Mouse (Mus musculus): ENCODE measurements around the gene Crybb3. TPM values are rescaled to one million over a fixed set of nuclear protein-coding genes. Genes with fewer than 3 reads are reported as not detected.
A peak's percentile ranks its signal among the peaks of the same experiment; 100 is the strongest.
"Not testable (repeated sequence)": the region's sequence is repeated elsewhere in the genome, so short reads cannot be mapped to it uniquely, and the experiment has no call there.

The Crybb3 gene
- polyA plus RNA-seq, 1 experiment: not detected

DNA sequence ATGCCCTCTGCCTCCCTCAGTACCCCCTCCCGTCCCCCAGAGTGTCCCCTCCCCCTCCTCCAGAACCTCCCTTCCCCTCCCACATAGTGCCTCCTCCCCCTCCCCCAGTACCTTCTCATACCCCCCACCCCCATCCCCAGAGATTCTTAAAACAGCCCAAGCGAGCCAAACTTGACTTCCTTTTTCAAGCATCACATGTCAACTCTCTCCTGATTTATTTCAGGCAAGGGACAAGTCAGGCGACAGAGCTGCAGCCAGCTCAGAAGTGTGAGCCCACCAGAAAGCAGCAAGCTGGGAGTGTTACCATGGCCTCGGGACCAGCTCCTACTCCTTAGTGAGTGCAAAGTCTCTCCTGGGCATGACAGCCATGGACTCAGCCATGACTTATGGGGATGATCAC lies 30.0 kb upstream of the Crybb3 start:
- Histone ChIP-seq H3K4me3 (ENCODE audit: insufficient read depth, low read depth, low read length) (no peak overlapping the region), H3K4me1 (ENCODE audit: control insufficient read depth, insufficient read depth, insufficient read length, low read length) (peaks cover 3% of the 10 kb centered on the region; the same call in 1 of the 2 replicates), H3K27ac (replicated peaks; ENCODE audit: low read depth, low read length) (0 out of 2 replicates have a peak overlapping the region, but pooled peaks have one; percentile 26)

DNA sequence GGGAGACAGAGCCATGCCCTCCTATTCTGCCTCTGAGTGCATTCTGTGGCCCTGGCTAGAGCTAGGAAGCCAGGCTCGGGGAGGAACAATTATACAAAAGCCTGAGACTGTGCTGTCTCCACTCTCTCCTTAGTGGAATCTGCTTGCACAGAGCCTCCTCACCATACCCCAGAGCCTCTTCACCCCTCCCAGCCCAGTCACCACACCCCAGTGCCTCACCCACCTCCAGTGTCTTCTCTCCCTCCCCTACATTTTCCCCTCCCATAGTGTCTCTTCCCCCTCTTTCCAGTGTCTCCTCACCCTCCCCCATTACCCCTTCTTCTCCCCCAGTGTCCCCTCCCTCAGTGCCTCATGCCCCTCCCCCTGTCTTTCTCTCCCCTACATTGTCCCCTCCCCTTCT lies 29.5 kb upstream of the Crybb3 start:
- no peak overlapping the region for H3K4me3 ChIP-seq (ENCODE audit: insufficient read depth, low read depth, low read length)
- H3K27ac ChIP-seq (replicated peaks; ENCODE audit: low read depth, low read length): 0 out of 2 replicates have a peak overlapping the region, but pooled peaks have one; percentile 1
- H3K4me1 ChIP-seq (ENCODE audit: control insufficient read depth, insufficient read depth, insufficient read length, low read length): peaks cover 3% of the 10 kb centered on the region; the same call in 1 of the 2 replicates

DNA sequence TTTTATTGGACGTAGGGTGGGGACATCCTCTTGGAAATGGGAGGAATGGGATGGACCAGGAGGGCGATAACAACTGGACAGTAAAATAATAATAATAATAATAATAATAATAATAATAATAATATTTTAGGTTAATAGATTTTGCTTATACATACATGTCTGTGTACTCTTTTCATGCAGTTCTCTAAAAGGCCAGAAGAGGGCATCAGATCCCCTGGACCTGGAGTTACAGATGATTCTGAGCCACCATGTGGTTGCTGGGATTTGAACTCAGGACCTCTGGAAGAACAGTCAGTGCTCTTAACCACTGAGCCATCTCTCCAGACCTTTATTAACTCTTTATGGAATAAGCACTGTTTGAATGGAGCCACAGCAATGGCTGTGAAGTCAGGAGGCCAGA lies 28.3 kb upstream of the Crybb3 start:
- not testable (repeated sequence) for H3K4me1 ChIP-seq (ENCODE audit: control insufficient read depth, insufficient read depth, insufficient read length, low read length); H3K4me3 ChIP-seq (ENCODE audit: insufficient read depth, low read depth, low read length); H3K27ac ChIP-seq (replicated peaks; ENCODE audit: low read depth, low read length)

DNA sequence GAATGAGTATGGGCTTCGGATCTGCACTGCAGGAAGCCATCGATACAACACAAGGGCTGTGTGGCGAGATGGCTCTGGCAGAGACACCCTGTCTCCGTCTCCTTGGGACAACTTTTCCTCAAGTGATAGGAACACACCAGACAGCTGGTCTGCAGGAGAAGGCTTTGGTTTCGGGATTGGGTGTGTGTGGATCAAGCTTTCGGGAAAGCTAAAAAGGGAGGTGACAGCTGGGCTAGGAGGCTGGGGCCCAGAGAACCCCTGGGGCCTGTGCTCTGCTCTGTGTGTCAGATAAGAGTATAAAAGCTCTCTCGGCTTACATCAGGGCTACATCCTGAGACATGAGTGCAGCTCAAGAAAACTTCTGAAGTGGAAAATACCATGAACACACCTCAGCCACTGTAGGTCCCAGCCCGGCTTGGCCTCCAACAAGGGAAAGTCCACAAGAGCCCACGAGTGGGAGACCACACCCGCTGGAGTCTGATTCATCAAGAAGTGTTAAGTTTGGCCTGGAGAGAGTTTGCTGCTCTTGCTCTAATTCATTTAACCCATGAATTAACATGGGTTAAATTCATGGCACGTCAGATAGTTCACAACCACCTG lies 26.9 kb upstream of the Crybb3 start:
- no peak overlapping the region for H3K27ac ChIP-seq (replicated peaks; ENCODE audit: low read depth, low read length)
- no peak overlapping the region for H3K4me3 ChIP-seq (ENCODE audit: insufficient read depth, low read depth, low read length)
- H3K4me1 ChIP-seq (ENCODE audit: control insufficient read depth, insufficient read depth, insufficient read length, low read length): no peaks in the 10 kb centered on the region

DNA sequence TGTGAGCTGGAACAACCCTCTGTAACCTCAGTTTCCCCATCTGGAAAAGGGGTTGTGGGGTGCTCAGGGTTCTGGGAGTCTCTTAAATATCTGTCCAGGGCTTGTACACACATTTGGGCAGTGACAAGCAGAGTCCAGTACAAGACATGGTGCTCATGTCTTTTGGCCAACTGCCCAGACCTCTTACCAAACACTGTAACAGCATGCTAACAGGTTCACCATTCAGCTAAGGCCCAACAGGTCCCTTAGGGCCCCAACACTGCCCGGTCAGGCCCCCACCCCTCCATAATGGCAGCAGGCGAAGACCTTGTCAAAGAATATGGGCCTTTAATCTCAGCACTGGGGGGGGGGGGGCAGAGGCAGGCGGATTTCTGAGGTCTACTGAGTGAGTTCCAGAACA lies 26.3 kb upstream of the Crybb3 start:
- Histone ChIP-seq H3K27ac (replicated peaks; ENCODE audit: low read depth, low read length) (no peak overlapping the region), H3K4me1 (ENCODE audit: control insufficient read depth, insufficient read depth, insufficient read length, low read length) (no peaks in the 10 kb centered on the region), H3K4me3 (ENCODE audit: insufficient read depth, low read depth, low read length) (no peak overlapping the region)

DNA sequence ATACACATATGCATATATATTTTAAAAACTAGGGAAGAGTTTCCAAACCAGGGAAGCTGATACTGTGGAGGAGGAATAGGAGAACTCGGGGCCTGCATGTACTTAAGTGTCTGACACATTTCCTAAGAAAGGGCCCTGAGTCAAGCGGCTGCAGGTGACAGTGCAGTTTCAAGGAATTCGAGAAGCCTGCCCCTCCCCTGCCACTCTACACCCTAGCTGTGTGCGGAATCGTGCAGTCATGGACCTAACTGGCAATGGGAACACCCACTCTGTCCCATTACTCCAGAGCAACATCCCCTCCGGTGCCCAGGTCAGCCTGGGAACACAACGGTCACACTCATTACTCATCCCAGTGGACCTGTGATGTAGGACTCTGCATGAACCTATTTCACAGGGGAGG lies 25.2 kb upstream of the Crybb3 start:
- H3K27ac ChIP-seq (replicated peaks; ENCODE audit: low read depth, low read length): no peak overlapping the region
- no peaks in the 10 kb centered on the region for H3K4me1 ChIP-seq (ENCODE audit: control insufficient read depth, insufficient read depth, insufficient read length, low read length)
- H3K4me3 ChIP-seq (ENCODE audit: insufficient read depth, low read depth, low read length): no peak overlapping the region

DNA sequence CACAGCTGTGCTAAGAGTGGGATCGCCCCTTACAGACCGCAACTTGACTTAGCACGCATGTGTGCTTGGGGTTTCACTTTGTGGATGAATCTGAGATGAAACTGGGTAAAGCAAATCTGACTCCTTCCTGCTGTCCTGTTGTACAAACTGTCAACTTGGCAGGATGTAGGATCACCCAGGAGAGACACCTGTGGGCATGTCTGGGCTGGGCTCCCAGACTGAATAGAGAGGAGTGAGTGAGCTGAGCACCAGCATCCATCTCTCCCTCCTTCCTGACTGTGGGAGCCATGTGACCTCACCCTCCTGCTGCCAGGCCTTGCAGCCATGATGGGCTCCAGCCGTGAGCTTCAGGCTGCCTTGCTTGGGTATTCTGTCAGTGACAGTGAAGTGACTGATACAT lies 24.1 kb upstream of the Crybb3 start:
- Histone ChIP-seq H3K27ac (replicated peaks; ENCODE audit: low read depth, low read length) (no peak overlapping the region), H3K4me1 (ENCODE audit: control insufficient read depth, insufficient read depth, insufficient read length, low read length) (no peaks in the 10 kb centered on the region)

DNA sequence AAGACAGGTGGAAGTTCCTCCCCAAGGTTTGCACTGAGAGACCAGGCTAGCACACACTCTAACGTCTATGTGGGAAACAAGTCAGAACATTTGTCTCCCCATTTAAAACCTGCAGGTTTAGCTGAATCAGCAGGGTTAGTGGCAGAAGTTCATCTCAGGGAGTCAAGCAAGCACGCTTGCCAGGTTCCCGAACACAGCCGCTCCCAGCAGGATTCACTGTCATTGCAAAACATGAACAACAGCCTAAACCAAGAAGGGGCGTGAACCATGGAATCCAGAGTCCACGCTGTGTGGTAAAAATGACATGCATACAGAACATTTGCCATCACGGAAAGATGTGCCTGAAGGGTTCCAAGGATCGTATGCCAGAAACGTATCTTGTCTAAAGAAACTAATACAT lies 23.7 kb upstream of the Crybb3 start:
- no peak overlapping the region for H3K27ac ChIP-seq (replicated peaks; ENCODE audit: low read depth, low read length)
- no peaks in the 10 kb centered on the region for H3K4me1 ChIP-seq (ENCODE audit: control insufficient read depth, insufficient read depth, insufficient read length, low read length)
- H3K4me3 ChIP-seq (ENCODE audit: insufficient read depth, low read depth, low read length): no peak overlapping the region

More for the DNA sequence above, 24.1 kb upstream of the Crybb3 start:
- no peak overlapping the region for H3K4me3 ChIP-seq (ENCODE audit: insufficient read depth, low read depth, low read length)

DNA sequence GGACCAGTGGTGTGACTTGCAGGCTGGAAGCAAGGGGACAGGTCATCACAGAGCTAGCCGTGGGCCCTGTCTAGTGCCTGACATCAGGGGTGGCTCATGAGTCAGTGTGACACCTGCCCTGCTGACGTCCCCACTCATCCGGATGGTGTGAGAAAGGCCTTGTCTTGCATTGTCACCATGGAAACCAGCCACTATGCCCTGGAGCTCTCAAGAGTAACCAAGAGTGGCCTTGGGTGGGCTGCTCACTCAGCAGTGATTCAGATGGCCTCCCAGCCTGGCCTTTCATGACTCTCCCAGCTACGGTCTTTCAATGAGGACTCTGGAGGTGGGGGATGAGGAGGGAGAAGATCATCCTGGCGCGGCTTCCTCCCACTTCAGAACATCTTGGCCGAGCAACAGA lies 21.1 kb upstream of the Crybb3 start:
- Histone ChIP-seq H3K4me1 (ENCODE audit: control insufficient read depth, insufficient read depth, insufficient read length, low read length) (no peaks in the 10 kb centered on the region), H3K27ac (replicated peaks; ENCODE audit: low read depth, low read length) (no peak overlapping the region), H3K4me3 (ENCODE audit: insufficient read depth, low read depth, low read length) (no peak overlapping the region)

DNA sequence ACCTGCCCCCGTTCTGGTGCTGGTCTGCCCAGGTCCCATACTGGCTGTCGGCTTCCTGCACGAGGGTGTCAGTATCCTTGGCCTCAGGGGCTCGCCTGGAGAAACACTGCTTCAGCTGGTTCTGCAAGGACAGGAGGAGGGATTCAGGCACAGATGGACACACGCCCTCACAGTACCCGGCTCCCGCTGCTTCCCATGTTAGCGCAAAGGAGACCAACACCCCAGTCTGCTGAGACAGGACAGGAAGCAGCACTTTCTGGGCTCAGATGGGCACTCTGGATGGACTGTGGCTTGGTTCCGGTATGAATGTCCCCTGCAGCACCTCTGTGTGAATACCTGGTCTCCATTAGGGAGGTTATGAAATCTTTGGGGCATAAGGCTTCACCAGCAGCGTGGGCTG lies 20.1 kb upstream of the Crybb3 start:
- Histone ChIP-seq H3K27ac (replicated peaks; ENCODE audit: low read depth, low read length) (no peak overlapping the region), H3K4me1 (ENCODE audit: control insufficient read depth, insufficient read depth, insufficient read length, low read length) (no peaks in the 10 kb centered on the region), H3K4me3 (ENCODE audit: insufficient read depth, low read depth, low read length) (no peak overlapping the region)

DNA sequence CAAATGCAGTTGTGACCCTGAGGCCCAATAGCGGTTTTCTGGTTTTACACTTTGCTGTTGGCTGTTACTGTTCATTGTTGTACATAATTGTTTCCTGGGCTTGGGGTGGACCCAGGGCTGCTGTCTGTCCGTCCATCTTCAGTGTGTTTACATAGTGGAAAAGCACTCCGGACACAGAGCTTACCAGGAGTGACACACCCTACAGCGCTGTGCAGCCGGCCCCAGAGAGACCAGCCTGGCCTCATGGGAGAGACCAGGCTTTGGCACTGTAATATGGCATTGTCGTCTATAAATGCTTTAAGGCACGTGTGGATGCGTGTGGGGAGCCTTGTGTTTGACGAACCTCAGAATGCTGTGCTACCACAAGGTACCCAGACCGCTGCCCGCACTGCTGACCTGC lies 19.0 kb upstream of the Crybb3 start:
- H3K4me1 ChIP-seq (ENCODE audit: control insufficient read depth, insufficient read depth, insufficient read length, low read length): no peaks in the 10 kb centered on the region
- H3K27ac ChIP-seq (replicated peaks; ENCODE audit: low read depth, low read length): no peak overlapping the region
- no peak overlapping the region for H3K4me3 ChIP-seq (ENCODE audit: insufficient read depth, low read depth, low read length)

DNA sequence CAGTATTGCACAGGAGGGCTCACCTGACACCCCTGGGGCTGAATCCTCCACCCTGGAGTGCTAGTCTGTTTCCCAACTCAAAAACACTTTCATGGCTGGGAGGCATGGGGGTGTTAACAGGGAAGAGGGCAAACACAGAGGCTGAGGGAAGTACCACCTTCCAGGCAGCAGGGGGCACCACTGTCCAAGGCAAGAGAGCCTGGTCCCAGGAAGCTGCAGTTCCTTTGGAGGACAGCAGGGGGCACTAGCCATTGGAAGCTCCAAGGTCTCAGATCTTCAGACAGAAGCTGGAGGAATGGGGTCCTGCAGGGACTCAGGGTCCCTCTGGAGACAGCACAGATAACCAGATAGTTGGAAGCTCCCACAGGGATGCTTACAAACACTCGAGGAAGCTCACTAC lies 18.2 kb upstream of the Crybb3 start:
- no peak overlapping the region for H3K27ac ChIP-seq (replicated peaks; ENCODE audit: low read depth, low read length)
- no peaks in the 10 kb centered on the region for H3K4me1 ChIP-seq (ENCODE audit: control insufficient read depth, insufficient read depth, insufficient read length, low read length)
- no peak overlapping the region for H3K4me3 ChIP-seq (ENCODE audit: insufficient read depth, low read depth, low read length)

DNA sequence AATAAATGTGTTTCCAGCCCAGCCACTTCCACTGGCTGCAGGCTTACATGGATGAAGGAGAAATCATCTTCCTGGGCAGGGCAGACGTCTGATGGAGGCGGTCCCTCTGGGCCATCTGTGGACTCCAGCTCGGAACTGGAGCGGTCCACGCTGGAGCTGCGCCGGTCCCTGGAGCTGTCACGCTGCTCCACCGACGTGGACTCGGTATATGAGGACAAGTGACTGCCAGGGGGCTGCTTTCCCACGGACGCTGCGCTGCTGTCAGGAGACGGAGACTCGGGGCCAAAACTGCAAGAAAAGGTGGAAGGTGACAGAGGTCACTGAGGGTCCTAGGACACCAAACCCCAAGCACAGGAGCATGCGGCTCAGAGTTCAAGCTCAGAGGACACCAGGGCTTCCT lies 16.2 kb upstream of the Crybb3 start:
- H3K4me3 ChIP-seq (ENCODE audit: insufficient read depth, low read depth, low read length): no peak overlapping the region
- no peak overlapping the region for H3K27ac ChIP-seq (replicated peaks; ENCODE audit: low read depth, low read length)
- no peaks in the 10 kb centered on the region for H3K4me1 ChIP-seq (ENCODE audit: control insufficient read depth, insufficient read depth, insufficient read length, low read length)

DNA sequence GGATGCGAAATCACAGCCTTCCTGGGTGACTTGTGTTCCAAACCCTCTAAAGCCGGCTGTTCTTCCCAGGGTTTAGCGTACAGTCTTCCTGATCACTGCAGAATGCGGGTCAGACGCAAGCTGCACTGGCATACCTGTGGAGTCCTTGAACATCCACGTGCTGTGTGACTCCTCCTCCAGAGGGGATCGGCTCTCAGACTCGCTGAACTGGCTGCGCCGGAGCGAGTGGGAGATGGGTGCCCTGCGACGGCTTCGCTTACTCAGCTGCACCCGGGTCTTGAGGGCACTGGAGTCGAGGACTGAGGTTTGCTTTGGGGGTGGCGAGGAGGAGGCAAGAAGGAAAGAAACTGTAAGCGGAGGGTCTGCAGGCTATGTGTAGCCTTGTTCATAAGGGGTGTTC lies 14.1 kb upstream of the Crybb3 start:
- Histone ChIP-seq H3K27ac (replicated peaks; ENCODE audit: low read depth, low read length) (no peak overlapping the region), H3K4me3 (ENCODE audit: insufficient read depth, low read depth, low read length) (no peak overlapping the region), H3K4me1 (ENCODE audit: control insufficient read depth, insufficient read depth, insufficient read length, low read length) (no peaks in the 10 kb centered on the region)

DNA sequence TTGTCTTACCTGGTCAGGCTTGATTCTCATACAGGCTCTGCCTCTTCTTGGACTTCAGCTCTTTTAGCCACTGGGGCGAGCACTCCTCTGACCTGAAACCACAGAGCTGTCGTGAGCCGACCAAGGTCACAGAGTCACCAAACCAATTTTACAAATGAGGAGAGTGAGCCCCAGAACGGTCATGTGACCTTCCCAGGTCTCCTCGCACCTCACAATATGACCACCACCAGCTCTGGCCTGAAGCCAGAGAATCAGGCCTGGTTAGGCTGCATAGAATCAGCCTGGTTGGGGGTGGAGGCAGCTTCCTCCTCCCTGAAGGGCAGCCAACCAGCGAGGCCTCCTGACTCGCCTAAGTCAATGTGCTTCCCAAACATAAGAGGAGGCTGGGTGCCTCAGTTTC lies 11.0 kb upstream of the Crybb3 start:
- Histone ChIP-seq H3K4me3 (ENCODE audit: insufficient read depth, low read depth, low read length) (no peak overlapping the region), H3K4me1 (ENCODE audit: control insufficient read depth, insufficient read depth, insufficient read length, low read length) (no peaks in the 10 kb centered on the region), H3K27ac (replicated peaks; ENCODE audit: low read depth, low read length) (no peak overlapping the region)

DNA sequence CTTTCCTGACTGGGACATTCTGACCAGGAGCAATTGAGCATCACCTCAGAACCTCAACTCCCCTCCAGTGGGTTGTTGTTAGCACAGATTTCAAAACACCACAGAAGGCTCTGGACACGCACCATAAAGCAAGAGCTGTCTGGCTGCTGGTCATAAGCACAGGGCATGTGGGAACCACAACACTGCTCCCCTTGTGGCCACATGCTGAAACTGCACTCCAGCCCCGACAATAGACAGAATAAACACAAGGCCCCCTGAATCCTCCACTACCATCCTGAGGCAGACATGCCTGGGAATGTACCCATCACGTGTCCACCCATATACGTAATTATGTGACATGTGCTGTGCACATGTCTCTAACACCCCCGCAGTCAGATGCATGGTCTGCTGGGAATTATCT lies 9.8 kb upstream of the Crybb3 start:
- Histone ChIP-seq H3K4me1 (ENCODE audit: control insufficient read depth, insufficient read depth, insufficient read length, low read length) (no peaks in the 10 kb centered on the region), H3K4me3 (ENCODE audit: insufficient read depth, low read depth, low read length) (no peak overlapping the region), H3K27ac (replicated peaks; ENCODE audit: low read depth, low read length) (no peak overlapping the region)

DNA sequence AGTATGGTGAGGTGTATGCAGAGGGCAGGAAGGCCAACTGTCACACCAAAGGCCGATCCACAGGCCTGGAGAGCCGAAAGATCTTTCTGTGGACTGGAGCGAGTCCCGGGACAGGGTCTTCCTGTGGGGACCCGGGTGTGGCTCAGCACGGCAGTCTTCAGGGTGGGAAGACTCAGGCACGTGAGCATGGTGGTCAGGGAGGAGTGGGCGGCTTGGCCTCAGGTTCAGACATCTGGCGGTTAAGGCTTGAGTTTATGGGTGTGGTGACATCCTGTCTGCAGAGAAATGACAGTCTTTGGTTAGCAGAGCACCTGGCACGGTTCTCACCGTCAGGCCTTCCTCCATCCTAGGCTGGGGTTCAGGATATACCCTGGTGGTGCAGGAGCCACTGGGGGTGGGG lies 9.4 kb upstream of the Crybb3 start:
- Histone ChIP-seq H3K4me1 (ENCODE audit: control insufficient read depth, insufficient read depth, insufficient read length, low read length) (no peaks in the 10 kb centered on the region), H3K4me3 (ENCODE audit: insufficient read depth, low read depth, low read length) (no peak overlapping the region), H3K27ac (replicated peaks; ENCODE audit: low read depth, low read length) (no peak overlapping the region)
